Comparison of ENCODE assay signal across 12 mouse cellular contexts in the genomic region with DNA sequence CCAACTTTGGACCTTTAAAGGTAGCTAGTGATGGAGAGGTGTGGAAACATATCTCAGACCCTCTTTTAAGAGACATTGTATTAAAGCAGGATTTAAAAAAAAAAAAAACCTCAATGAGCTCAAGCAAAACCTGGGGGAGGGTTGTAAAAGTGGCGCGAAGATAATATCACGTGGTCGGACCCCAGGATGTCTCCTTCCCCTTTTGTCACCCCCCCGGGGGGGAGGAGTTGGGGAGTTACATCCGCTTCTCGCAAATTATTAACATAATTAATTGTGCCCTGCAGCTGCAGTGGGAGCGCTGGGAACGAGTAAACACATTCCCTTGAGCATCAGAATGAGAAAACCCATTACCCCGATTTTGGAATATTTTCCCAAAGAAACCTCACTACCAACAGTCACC. TPM values are rescaled to one million over a fixed set of nuclear protein-coding genes. Genes with fewer than 3 reads are reported as not detected.
DNase-seq lines count a peak whose midpoint lies in the region; ATAC-seq and TF ChIP-seq lines count a peak whose summit lies in the region.
"Had no signal": no experiment of that assay in that cellular context is flagged by ENCODE, and none has a peak within 500 bp of the region (broad histone marks: within the 10 kb centered on the region; RNA-seq: fewer than 3 reads in every experiment).

No protein-coding gene starts in this region.

- H3K4me3 ChIP-seq in forebrain, embryonic 11.5 days (ENCODE audit: low read depth, low read length) = no peak overlapping the region
- no peak overlapping the region for H3K4me3 ChIP-seq in forebrain, embryonic 16.5 days (replicated peaks; ENCODE audit: low read length)
- H3K4me3 ChIP-seq in liver, embryonic 12.5 days = no peak overlapping the region
- no peak overlapping the region for H3K4me3 ChIP-seq in forebrain, embryonic 13.5 days
- H3K4me3 ChIP-seq in stomach, postnatal 0 days (ENCODE audit: low read depth, low read length) = no peak overlapping the region

- ATAC-seq in forebrain, embryonic 11.5 days (replicated peaks; ENCODE audit: low FRiP score) = no peak
- no peak for ATAC-seq in forebrain, embryonic 16.5 days
- no peak for ATAC-seq in liver, embryonic 12.5 days
- ATAC-seq in forebrain, embryonic 13.5 days = no peak
- ATAC-seq in neutrophil, adult 5-6 weeks (ENCODE audit: extremely low read depth, insufficient number of reproducible peaks, low FRiP score, poor library complexity, severe bottlenecking) = 0 out of 2 replicates have a peak, but pooled peaks have one; percentile 33
- no peak for ATAC-seq in stomach, postnatal 0 days (ENCODE audit: low FRiP score, low TSS enrichment)

- no peaks in the 10 kb centered on the region for H3K36me3 ChIP-seq in forebrain, embryonic 11.5 days (ENCODE audit: control insufficient read depth, insufficient read depth, low read length)
- no peaks in the 10 kb centered on the region for H3K36me3 ChIP-seq in forebrain, embryonic 16.5 days (ENCODE audit: control insufficient read depth, insufficient read depth)
- H3K36me3 ChIP-seq in liver, embryonic 12.5 days = no peaks in the 10 kb centered on the region
- H3K36me3 ChIP-seq in forebrain, embryonic 13.5 days (ENCODE audit: poor library complexity, severe bottlenecking) = no peaks in the 10 kb centered on the region
- no peaks in the 10 kb centered on the region for H3K36me3 ChIP-seq in stomach, postnatal 0 days (ENCODE audit: control insufficient read depth, insufficient read depth, low read length)

- peak overlapping the region; percentile 73; the same call in 1 of the 2 replicates for H3K4me2 ChIP-seq in forebrain, embryonic 11.5 days (ENCODE audit: low read depth, low read length, severe bottlenecking)
- no peak overlapping the region for H3K4me2 ChIP-seq in forebrain, embryonic 16.5 days (ENCODE audit: low read length)
- H3K4me2 ChIP-seq in liver, embryonic 12.5 days = no peak overlapping the region
- peak overlapping the region; percentile 84 for H3K4me2 ChIP-seq in forebrain, embryonic 13.5 days
- no peak overlapping the region for H3K4me2 ChIP-seq in stomach, postnatal 0 days (replicated peaks; ENCODE audit: low read depth)

- TF ChIP-seq CTCF in stomach, postnatal 0 days (IDR thresholded peaks at IDR 0.05; ENCODE audit: low read depth) = no peak

- no peaks in the 10 kb centered on the region for H3K9me3 ChIP-seq in forebrain, embryonic 11.5 days (ENCODE audit: control insufficient read depth, low read length)
- H3K9me3 ChIP-seq in forebrain, embryonic 16.5 days (ENCODE audit: control insufficient read depth, low read length) = no peaks in the 10 kb centered on the region
- H3K9me3 ChIP-seq in liver, embryonic 12.5 days (replicated peaks) = no peaks in the 10 kb centered on the region
- H3K9me3 ChIP-seq in forebrain, embryonic 13.5 days (replicated peaks) = no peaks in the 10 kb centered on the region
- H3K9me3 ChIP-seq in stomach, postnatal 0 days (ENCODE audit: control insufficient read depth, low read length) = no peaks in the 10 kb centered on the region

- DNase-seq in forebrain, embryonic 11.5 days (ENCODE audit: low spot score) = no peak
- DNase-seq in liver = peak; percentile 2
- DNase-seq in stomach, postnatal 0 days (ENCODE audit: low spot score) = no peak
- DNase-seq in left cerebral cortex, postnatal 14 days (ENCODE audit: low spot score in 2 of 2) = no peak
- DNase-seq: adrenal gland, postnatal 14 days had no signal

- no peaks in the 10 kb centered on the region for H3K27me3 ChIP-seq in forebrain, embryonic 11.5 days (ENCODE audit: control insufficient read depth, insufficient read depth, low read length)
- peaks cover 8% of the 10 kb centered on the region; the same call in 1 of the 2 replicates for H3K27me3 ChIP-seq in forebrain, embryonic 16.5 days (replicated peaks; ENCODE audit: control insufficient read depth, insufficient read depth, low read length)
- peaks cover 44% of the 10 kb centered on the region for H3K27me3 ChIP-seq in liver, embryonic 12.5 days (replicated peaks)
- H3K27me3 ChIP-seq in forebrain, embryonic 13.5 days = 0 out of 2 replicates have a peak, but pooled peaks cover 3% of the 10 kb centered on the region
- no peaks in the 10 kb centered on the region for H3K27me3 ChIP-seq in stomach, postnatal 0 days (ENCODE audit: control insufficient read depth, insufficient read depth, low read length)

- no peak for TF ChIP-seq EP300 in stomach, postnatal 0 days (optimal IDR thresholded peaks at IDR 0.05)

- 16% methylated on average over 10 of the region's 10 CpGs for WGBS in forebrain, embryonic 11.5 days
- 16% methylated on average over 10 of the region's 10 CpGs for WGBS in forebrain, embryonic 16.5 days
- 8% methylated on average over 10 of the region's 10 CpGs for WGBS in liver, embryonic 12.5 days (ENCODE audit: insufficient replicate concordance)
- WGBS in forebrain, embryonic 13.5 days = 13% methylated on average over 10 of the region's 10 CpGs
- 15% methylated on average over 10 of the region's 10 CpGs for WGBS in stomach, postnatal 0 days

- no peaks in the 10 kb centered on the region; the same call in 1 of the 2 replicates for H3K4me1 ChIP-seq in forebrain, embryonic 11.5 days (replicated peaks; ENCODE audit: control insufficient read depth, insufficient read depth, low read length)
- peaks cover 10% of the 10 kb centered on the region for H3K4me1 ChIP-seq in forebrain, embryonic 16.5 days (replicated peaks; ENCODE audit: control insufficient read depth, insufficient read depth, low read length)
- no peaks in the 10 kb centered on the region for H3K4me1 ChIP-seq in liver, embryonic 12.5 days
- peaks cover 12% of the 10 kb centered on the region; the same call in 1 of the 2 replicates for H3K4me1 ChIP-seq in forebrain, embryonic 13.5 days
- no peaks in the 10 kb centered on the region for H3K4me1 ChIP-seq in stomach, postnatal 0 days (replicated peaks; ENCODE audit: control insufficient read depth, insufficient read depth)

- no peak overlapping the region for H3K27ac ChIP-seq in forebrain, embryonic 11.5 days (ENCODE audit: low read depth, low read length)
- no peak overlapping the region for H3K27ac ChIP-seq in forebrain, embryonic 16.5 days (ENCODE audit: low read length)
- no peak overlapping the region for H3K27ac ChIP-seq in liver, embryonic 12.5 days
- no peak overlapping the region for H3K27ac ChIP-seq in forebrain, embryonic 13.5 days
- no peak overlapping the region for H3K27ac ChIP-seq in stomach, postnatal 0 days (replicated peaks)
- H3K27ac ChIP-seq: macrophage had no signal

- no peak overlapping the region for H3K9ac ChIP-seq in forebrain, embryonic 11.5 days (ENCODE audit: low read length)
- H3K9ac ChIP-seq in forebrain, embryonic 16.5 days (replicated peaks; ENCODE audit: low read depth, low read length) = no peak overlapping the region
- H3K9ac ChIP-seq in liver, embryonic 12.5 days = no peak overlapping the region
- no peak overlapping the region for H3K9ac ChIP-seq in forebrain, embryonic 13.5 days
- no peak overlapping the region for H3K9ac ChIP-seq in stomach, postnatal 0 days (ENCODE audit: low read length)

- intact Hi-C loops in left cerebral cortex, postnatal 14 days (cut with DNase I) = no loop called here

RNA-seq across cellular contexts. Expression of a gene that starts 45.1 kb away (rescaled TPM):
- 3.8 and 4.7 TPM in 2 replicates for polyA plus RNA-seq in forebrain, embryonic 11.5 days (2014; fragmentation: Nextera tagmentation; extraction: Ambion mirVana)
- 2.3 and 3.3 TPM in 2 replicates for polyA plus RNA-seq in forebrain, embryonic 16.5 days (2015; fragmentation: Nextera tagmentation; extraction: Ambion mirVana)
- polyA plus RNA-seq in liver, embryonic 12.5 days (2016; fragmentation: Nextera tagmentation; extraction: Ambion mirVana) = 0.11 and 0.18 TPM in 2 replicates
- polyA plus RNA-seq in forebrain, embryonic 13.5 days (2015; fragmentation: Nextera tagmentation; extraction: Ambion mirVana) = 2.1 and 2.6 TPM in 2 replicates
- not detected in 2 replicates for total RNA-seq in neutrophil, adult 5-6 weeks (2017)
- polyA plus RNA-seq in stomach, postnatal 0 days (2015; fragmentation: Nextera tagmentation; extraction: Ambion mirVana) = 0.25 and 0.27 TPM in 2 replicates
- 1 to 10 TPM; 2.9 to 3.2 TPM for total RNA-seq in left cerebral cortex, postnatal 14 days (2021)
- polyA plus RNA-seq: C2C12; macrophage; spleen, adult 2 months had no signal

Comparison
In these comparisons a context has a peak if more than half of its experiments do, and no peak if none do; other contexts are left out.
1. H3K4me2 ChIP-seq: peak in forebrain, embryonic 11.5 days (single experiment) and forebrain, embryonic 13.5 days (single experiment); none in forebrain, embryonic 16.5 days (single experiment), liver, embryonic 12.5 days (single experiment) and stomach, postnatal 0 days (single experiment).